Mouse (Mus musculus) gastrocnemius, postnatal 25 days (tissue): Measurements from ENCODE around the gene Cutal. TPM values are rescaled to one million over a fixed set of nuclear protein-coding genes. Genes with fewer than 3 reads are reported as not detected.

Experiments used
- DNase-seq: peaks from one replicate; pipeline ENCODE4 v3.0.0; 2022
- total RNA-seq, 2 experiments: library from RNA; stranded (reverse); gene quantifications; 1 replicate in 1 of 2; 2 replicates in 1 of 2; pipeline ENCODE4 v1.2.3; 2021

Gene Cutal
- total RNA-seq, 2 experiments from 2014 or later: 0.38 TPM

DNA sequence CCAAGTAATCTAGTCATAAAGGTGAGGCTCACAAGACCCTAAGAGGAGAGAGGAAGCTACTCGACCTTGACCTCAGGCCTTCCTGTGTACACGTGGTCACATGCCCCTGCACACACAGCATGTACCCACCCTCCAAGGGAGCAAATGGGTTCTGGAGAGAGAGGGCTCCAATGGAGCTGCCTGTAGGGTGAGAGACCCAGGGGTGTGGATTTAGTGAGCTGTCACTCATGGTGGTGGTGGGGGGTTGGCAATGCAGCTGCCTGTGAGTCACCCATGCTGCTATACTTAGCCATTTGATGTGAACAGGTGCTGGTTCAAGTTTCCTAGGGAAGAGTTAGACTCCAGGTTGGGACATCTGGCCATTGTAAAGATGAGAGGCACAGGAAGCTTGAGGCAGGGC is 45.9 kb downstream of the Cutal start:
- no peak for DNase-seq

DNA sequence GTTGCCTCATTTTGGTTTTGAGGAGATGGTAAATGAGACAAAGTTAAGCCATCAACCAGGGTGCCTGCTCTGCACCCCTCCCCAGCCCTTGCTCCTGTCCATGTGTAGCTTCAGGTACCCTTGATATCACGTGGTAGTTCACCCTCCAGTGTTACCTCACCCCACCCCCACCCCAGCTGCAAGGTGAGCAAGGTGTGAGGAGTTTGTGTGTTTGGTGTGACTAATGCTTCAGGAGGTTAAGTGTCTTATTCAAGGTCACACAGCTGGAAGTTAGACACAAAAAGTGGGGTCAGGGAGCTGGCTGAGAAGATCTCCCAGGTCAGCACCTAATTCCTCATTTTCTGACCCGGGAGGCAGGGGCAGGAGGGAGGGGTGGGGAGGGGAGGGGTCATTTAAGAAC is 48.5 kb downstream of the Cutal start:
- DNase-seq: no peak

DNA sequence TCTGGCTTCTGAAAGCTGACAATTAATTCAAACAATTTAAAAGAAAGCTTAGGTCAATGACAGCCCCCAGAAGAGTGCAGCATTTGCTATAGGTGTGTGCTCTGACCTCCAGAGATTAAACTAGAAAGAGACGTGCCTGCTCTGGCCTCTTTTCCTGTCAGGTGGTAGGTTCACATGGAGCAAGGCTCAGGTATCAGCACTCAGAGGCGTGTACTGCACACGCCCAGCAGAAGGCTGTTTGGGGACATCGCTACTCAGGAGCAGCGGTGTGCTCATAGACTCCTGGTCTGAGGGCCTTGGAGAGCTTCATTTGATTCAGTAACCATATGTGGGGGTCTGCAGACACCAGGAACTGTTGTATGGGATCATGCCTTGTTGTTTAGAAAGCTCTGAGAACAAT is 53.1 kb downstream of the Cutal start:
- DNase-seq: no peak

DNA sequence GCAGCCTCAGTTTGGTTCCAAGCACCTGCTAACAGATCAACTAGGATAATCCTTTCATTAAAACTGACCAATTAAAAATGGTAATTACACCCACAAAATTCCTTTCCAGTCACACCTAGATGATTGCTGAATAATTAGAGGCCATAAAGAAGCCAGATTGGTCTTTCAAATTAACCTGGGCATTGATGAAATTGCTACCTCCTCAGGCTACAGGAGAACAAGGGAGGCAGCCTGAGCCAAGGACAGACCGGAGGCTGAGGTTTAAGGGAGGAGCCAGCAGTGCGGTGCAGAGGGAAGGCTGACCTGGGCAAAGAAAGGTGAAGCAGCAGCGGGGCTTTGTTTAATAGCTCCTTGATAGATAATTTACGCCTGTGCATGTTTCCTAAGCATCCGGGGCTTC is 63.3 kb downstream of the Cutal start:
- DNase-seq: no peak

DNA sequence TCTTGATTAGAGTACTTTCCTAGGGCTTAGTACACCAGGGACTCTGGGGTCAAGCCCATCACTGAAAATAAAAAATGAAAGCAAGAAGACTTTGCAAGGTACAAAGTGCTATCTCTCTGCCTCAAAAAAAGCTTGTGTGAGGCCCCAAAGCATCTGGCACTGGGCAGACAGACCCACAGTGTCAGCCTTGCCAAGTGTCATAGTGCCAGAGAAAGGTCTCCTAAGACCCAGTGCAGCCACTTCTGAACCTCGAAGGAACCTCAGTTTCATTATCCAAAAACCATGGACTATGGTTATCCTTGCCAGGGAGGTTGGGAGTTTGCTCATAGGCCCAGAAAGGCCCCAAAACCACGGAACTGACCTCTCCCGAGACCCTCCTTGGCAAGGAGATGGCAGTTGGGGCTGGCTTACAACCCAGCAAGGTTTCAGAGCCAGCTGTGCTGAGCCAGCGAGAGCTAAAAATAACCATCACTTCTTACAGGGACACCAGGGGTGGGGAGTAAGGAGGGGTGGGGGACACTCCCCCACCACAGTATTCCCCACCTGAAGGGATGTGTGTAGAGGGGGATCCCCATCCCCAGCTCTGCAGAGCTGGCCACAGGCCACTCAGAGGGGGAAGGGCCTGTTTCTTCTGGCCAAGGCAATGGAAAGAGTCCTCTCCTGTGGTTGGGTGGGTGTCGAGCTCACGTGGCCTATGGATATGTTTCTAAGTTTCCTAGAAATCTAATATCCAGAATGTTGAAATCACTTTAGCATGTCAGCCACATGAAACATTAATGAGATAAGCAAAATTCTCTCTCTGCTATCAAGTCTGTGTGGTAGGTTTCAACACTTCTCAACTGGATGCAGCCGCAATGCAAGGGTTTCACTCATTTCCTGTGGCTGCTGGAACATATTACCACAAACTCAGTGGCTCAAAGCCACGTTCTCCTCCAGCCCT is 64.3 kb downstream of the Cutal start:
- DNase-seq: peak; percentile 52

DNA sequence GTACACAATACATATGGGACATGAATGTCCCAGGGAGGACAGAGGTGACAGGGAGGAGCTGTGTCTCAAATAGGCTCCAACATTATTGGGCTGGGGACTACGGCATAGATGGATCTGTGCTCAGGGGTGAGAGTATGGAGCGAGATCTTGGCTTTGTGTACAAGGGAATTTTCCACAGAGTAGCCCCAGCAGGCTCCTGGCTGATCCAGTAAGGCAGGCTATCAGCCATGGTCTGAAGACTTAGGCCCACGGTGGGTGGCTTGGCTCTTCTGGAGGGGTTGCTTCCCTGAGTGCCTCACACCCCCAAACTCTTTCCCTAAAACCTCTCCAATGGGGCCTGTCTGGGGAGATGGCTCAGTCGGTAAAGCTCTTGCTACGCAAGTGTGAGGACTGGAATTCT is 66.0 kb downstream of the Cutal start:
- DNase-seq: no peak

DNA sequence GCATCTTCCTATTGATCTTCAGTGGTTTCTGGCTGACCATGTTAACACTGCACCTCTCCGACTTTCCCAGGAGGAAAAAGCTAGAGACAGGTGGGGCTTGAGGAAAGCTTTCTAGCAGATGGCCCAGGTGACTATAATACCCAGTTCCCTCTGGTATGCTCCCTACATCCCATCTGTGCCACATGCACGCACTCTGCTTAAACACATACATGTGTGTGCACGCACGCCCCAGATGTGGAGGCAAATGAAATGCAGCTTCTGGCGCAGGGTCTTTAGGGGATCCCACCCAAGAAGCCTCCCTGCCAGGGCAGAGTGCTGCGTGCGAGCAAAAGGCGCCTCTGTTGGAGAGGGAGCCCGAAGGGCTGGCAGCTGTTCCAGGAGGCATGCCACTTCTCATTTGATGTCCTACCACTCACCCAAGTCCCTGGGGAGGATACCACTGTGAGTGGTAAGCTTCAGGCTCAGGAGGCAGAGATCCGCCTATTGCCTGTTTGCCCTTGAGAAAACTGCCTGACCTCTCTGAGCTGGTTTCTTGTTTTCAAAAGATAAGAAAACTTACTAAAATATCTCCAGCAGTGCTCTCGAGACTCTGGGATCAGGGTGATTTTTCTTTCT is 67.0 kb downstream of the Cutal start:
- no peak for DNase-seq

Other genes starting within 250 kb of the Cutal start
- gene Gapvd1, start 119.2 kb upstream of the Cutal start, total RNA-seq: 10 to 100 TPM; 29.8 to 32.5 TPM
- gene Hspa5, start 102.4 kb upstream of the Cutal start, total RNA-seq: 100 to 1,000 TPM; 189 to 222 TPM
- 1 to 10 TPM; 8.1 to 9.8 TPM for gene Rabepk, start 74.5 kb upstream of the Cutal start, total RNA-seq
- gene Fbxw2, start 48.1 kb upstream of the Cutal start, total RNA-seq: 10 to 100 TPM; 44.7 TPM
- gene Gm34653, start 41.4 kb upstream of the Cutal start, total RNA-seq: under 1 TPM in 1 of 2 experiments, not detected in 1; 0.20 TPM
- 10 to 100 TPM in 1 of 2 experiments, 1 to 10 TPM in 1; 8.2 to 13.3 TPM for gene Psmd5, start 572 bp downstream of the Cutal start, total RNA-seq
- gene Phf19, start 39.6 kb downstream of the Cutal start, total RNA-seq: 1 to 10 TPM in 1 of 2 experiments, under 1 TPM in 1; 0.91 to 1.3 TPM
- 1 to 10 TPM in 1 of 2 experiments, under 1 TPM in 1; 0.46 to 1.3 TPM for gene Traf1, start 87.4 kb downstream of the Cutal start, total RNA-seq
- gene Hc, start 187.0 kb downstream of the Cutal start, total RNA-seq: not detected
- gene AI182371, start 227.1 kb downstream of the Cutal start, total RNA-seq: not detected
- gene Cntrl, start 235.1 kb downstream of the Cutal start, total RNA-seq: 1 to 10 TPM; 5.4 to 7.5 TPM